Mouse (Mus musculus): Measurements from ENCODE around the gene Ccdc149. TPM values are rescaled to one million over a fixed set of nuclear protein-coding genes. Genes with fewer than 3 reads are reported as not detected.

Gene Ccdc149
- total RNA-seq, 2 experiments from 2014 or later: 65.0 to 73.3 TPM

DNA sequence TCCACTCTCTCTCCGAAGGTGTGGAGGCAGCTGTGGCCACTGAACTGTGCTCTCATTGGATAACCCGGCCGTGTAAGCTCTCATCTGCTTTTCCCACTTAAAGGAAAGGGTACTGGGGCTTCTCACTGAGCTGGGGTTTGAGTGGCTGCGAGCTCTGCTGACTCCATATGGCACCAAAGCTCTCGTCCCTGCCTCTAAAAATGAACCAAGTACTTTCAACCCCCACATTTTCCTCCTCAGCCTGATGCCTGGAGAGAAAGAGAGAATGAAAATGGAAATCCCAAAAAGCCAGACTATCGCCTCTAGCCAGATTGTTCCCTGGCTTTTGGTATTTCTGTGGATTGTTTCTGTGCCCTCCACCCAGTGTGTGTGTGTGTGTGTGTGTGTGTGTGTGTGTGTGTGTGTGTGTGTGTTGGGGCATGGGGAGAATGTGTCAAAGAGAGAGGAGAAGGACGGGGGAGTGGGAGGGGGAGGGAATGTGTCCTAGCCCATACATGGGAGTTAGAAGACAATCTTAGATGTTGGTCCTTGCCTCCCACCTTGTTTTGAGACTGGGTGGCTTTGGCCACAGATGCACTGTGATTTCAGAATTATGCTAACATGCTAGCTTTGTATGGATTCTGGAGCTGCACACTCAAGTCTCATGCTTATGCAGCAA lies 83.1 kb downstream of the Ccdc149 start:
- DNase-seq (ENCODE audit: low spot score in 2 of 2): peak; percentile 50 to 53
- intact Hi-C loops (cut with DNase I): no loop called here

- intact Hi-C loops (cut with DNase I): no loop called here
- DNase-seq (ENCODE audit: low spot score in 2 of 2): no peak
Measured at GRCm38 (mm10) chr5:52386016-52386415, 85.3 kb downstream of the Ccdc149 start.

DNA sequence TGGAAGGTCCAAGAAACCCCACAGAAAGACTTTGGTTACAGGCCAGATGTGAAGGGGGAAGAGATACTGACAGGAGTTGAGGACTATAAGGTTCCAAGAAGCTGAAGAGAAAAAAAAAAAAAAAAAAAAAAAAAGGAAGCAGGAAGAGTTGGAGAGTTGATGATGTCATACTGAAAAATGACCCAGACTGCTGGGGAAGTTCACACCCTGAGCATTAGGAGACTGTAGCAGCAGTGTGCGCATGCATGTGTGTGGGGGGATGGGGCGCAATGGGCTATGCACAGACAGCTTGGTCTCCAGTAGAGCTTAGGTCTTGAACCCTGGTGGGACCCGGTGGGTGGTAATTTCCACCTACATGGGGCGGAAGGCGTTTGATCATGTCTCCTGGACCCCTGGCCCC lies 87.6 kb downstream of the Ccdc149 start:
- intact Hi-C loops (cut with DNase I): no loop called here
- no peak for DNase-seq (ENCODE audit: low spot score in 2 of 2)

DNA sequence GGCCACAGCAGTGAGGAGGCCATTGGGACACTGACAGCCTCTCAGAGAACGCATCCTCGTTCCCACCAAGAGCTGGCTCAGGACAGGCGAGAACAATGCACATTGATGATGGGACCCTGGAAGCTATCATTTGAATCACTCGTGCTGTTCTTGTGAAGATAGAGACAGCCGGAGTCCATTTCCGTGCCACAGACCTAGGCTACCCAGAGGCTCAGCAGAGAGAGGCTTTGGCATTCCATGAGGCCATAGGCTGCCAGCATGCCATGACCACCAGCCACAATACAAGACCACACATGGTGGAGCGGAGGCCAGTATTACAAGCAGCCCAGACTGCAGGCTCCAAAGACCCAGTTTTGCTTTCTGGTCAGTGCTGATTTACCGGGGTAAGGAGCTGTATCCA lies 88.5 kb downstream of the Ccdc149 start:
- no peak for DNase-seq (ENCODE audit: low spot score in 2 of 2)
- intact Hi-C loops (cut with DNase I): no loop called here

- intact Hi-C loops (cut with DNase I): no loop called here
- no peak for DNase-seq (ENCODE audit: low spot score in 2 of 2)
Measured at GRCm38 (mm10) chr5:52375847-52376246, 95.5 kb downstream of the Ccdc149 start.

GRCm38 (mm10) chr5:52370901-52371300 lies 100.4 kb downstream of the Ccdc149 start:
- no peak for DNase-seq (ENCODE audit: low spot score in 2 of 2)

DNA sequence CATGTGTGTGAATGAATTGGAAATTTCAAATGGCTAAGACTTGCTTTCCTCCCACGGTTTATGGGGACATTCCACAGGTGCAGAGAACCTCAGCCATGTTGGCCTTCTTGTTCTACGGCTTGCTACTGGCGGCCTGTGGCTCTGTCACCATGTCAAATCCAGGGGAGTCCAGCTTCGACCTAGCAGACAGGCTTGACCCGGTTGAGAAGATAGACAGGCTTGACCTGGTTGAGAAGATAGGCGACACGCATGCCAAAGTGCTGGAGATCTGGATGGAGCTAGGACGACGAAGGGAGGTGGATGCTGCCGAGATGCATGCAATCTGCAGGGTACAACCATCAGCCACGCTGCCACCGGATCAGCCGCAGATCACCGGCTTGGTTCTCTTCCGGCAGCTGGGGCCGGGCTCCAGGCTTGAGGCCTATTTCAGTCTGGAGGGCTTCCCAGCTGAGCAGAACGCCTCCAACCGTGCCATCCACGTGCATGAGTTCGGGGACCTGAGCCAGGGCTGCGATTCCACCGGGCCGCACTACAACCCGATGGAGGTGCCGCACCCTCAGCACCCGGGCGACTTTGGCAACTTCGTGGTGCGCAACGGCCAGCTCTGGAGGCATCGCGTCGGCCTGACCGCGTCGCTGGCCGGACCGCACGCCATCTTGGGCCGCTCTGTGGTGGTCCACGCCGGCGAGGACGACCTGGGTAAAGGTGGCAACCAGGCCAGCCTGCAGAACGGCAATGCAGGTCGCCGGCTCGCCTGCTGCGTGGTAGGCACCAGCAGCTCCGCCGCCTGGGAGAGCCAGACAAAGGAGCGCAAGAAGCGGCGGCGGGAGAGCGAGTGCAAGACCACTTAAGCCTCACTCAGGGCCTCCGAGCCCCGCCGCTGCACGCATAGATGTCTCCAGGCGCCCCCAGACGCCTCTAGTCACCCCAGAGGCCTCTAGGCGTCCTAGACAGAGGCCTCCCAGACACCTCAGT lies 103.2 kb downstream of the Ccdc149 start:
- DNase-seq (ENCODE audit: low spot score in 2 of 2): no peak
- intact Hi-C loops (cut with DNase I): no loop called here

More at GRCm38 (mm10) chr5:52370901-52371300, 100.4 kb downstream of the Ccdc149 start:
- intact Hi-C loops (cut with DNase I): no loop called here

DNA sequence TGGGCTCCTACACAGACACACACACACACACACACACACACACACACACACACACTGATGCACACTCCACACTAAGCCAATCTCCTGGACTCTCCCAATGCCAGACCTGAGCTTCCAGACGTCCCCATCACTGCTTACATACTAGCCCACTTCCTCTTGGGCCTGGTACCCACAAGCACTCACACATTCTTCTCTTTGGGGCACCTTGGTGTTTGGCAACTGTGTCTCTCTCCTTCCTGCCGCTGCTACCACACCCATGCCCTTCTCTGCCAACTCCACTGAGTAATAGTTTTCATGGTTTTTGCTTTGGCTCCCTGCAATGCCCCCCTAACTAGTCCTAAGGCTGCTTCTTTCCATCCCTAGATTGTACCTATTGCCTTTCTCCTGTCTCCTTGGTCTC lies 104.7 kb downstream of the Ccdc149 start:
- intact Hi-C loops (cut with DNase I): no loop called here

GRCm38 (mm10) chr5:52365930-52366329 lies 105.4 kb downstream of the Ccdc149 start:
- intact Hi-C loops (cut with DNase I): no loop called here

More for the DNA sequence above, 104.7 kb downstream of the Ccdc149 start:
- DNase-seq (ENCODE audit: low spot score in 2 of 2): no peak

GRCm38 (mm10) chr5:52364521-52364920 lies 106.8 kb downstream of the Ccdc149 start:
- no peak for DNase-seq (ENCODE audit: low spot score in 2 of 2)
- intact Hi-C loops (cut with DNase I): no loop called here

More at GRCm38 (mm10) chr5:52365930-52366329, 105.4 kb downstream of the Ccdc149 start:
- peak in 1 of 2 experiments; percentile 23 for DNase-seq (ENCODE audit: low spot score in 2 of 2)

DNA sequence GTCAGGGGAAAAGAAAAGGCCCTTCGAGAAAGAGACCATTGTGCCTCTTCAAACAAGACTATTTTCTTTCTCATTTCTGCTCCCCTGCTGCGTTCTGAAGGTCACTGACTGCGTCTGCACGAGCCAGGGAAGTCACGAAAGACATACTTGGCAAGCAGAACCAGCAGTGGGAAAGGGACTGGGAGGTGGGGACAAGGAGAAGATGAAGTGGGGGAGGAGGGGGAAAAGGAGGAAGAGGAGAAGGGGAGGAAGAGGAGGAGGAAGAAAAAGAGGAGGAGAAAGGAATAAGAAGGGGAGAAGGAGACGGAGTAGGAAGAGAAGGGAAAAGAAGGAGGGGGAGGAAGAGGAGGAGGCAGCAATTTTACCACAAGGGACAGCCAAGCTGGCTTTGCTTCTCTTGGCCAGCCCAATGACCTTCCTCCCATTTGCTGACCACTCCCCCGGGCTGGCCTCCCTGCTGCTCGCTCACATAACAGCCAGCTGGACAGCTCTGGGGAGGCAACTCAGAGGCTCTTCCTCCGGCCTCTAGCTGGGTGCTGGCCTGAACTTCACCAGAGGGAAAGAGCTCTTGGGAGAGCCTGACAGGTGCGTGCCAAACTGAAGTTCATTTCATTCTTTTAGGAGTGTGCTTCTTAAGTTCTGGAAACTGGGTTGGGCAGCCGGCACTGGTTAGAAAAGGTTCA lies 107.7 kb downstream of the Ccdc149 start, which contains the start of gene Sod3:
Gene Sod3, plus strand, starts transcription at position 324 of the 683 bp plus-strand sequence.
- intact Hi-C loops (cut with DNase I): no loop called here

GRCm38 (mm10) chr5:52362776-52363467 lies 108.4 kb downstream of the Ccdc149 start:
- intact Hi-C loops (cut with DNase I): no loop called here
- no peak for DNase-seq (ENCODE audit: low spot score in 2 of 2)

More for the DNA sequence above, 107.7 kb downstream of the Ccdc149 start, which contains the start of gene Sod3:
- no peak for DNase-seq (ENCODE audit: low spot score in 2 of 2)

- no peak for DNase-seq (ENCODE audit: low spot score in 2 of 2)
- intact Hi-C loops (cut with DNase I): no loop called here
Measured at GRCm38 (mm10) chr5:52360286-52361049, 110.9 kb downstream of the Ccdc149 start.

DNA sequence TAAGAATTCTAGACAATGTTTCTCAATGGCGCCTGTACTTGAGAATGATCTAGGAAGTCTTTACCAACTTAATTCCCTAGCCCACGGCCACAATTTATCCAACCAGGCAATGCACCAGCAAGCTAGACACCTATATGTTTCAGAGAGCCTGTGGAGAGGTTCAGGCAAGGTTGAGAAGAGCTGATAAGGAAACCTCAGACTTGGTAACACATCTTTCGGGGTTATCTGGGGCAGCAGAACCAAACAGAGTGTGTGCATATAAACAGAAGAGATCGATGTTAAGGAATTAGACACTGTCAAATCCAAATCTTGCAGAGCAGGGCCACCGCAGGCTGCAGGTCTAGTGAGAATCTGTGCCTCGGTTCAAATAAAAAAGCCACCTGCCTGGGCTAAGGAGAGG lies 113.2 kb downstream of the Ccdc149 start:
- DNase-seq (ENCODE audit: low spot score in 2 of 2): no peak
- intact Hi-C loops (cut with DNase I): no loop called here

- intact Hi-C loops (cut with DNase I): no loop called here
- DNase-seq (ENCODE audit: low spot score in 2 of 2): no peak
Measured at GRCm38 (mm10) chr5:52357175-52357754, 114.1 kb downstream of the Ccdc149 start.

GRCm38 (mm10) chr5:52355612-52356011 lies 115.7 kb downstream of the Ccdc149 start:
- intact Hi-C loops (cut with DNase I): no loop called here

DNA sequence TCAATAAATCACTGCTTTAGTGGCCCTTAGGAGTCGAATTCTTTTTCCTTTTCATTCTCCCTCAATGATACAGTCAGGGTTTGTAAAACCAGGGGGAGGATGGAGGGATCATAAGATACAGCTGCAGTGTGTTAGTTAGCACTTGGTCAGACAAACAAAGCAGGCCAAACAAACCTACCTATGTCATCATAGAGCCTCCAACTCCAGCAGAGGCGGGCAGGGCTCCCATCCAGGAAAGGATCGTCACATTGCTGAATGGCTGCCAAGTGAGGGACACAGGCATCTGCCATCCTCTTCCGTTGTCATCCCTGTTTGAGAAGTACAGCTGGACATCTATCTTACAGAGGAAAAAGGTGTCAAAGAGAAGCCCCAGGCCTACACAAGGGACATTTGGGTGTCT lies 116.9 kb downstream of the Ccdc149 start:
- intact Hi-C loops (cut with DNase I): no loop called here
- DNase-seq (ENCODE audit: low spot score in 2 of 2): no peak

More at GRCm38 (mm10) chr5:52355612-52356011, 115.7 kb downstream of the Ccdc149 start:
- DNase-seq (ENCODE audit: low spot score in 2 of 2): no peak

GRCm38 (mm10) chr5:52352730-52353129 lies 118.6 kb downstream of the Ccdc149 start:
- intact Hi-C loops (cut with DNase I): no loop called here

More at GRCm38 (mm10) chr5:52352730-52353129, 118.6 kb downstream of the Ccdc149 start:
- DNase-seq (ENCODE audit: low spot score in 2 of 2): no peak

All from left cerebral cortex, postnatal 36 days (tissue).